Mouse (Mus musculus) MEL (cell line): ENCODE measurements at regions not wholly inside any gene's neighbourhood (a gene's known extent, or its start where the extent isn't known, plus 50 kb on each side); places are given as distances from the start of the nearest gene placed in this dataset.

Source experiments
- DNase-seq: peaks from one replicate; pipeline ENCODE4 v3.0.0; 2011; ENCODE audit warnings: low read depth, low spot score
- H3K27ac ChIP-seq: 2 replicates; pipeline ENCODE4 v1.5.1; 2012; ENCODE audit warnings: low read depth, mild to moderate bottlenecking, control low read depth, low read length, moderate library complexity; ENCODE audit not compliant: control insufficient read depth
- H3K27me3 ChIP-seq, 2 experiments: fragments of 150-350 bp in 1 of 2; sonication (generic) in 1 of 2; 2 replicates each; pipeline ENCODE4 v1.6.1; 2012; ENCODE audit warnings: low read length in 2 of 2, mild to moderate bottlenecking in 2 of 2, improper control_type of control experiment in 1 of 2, moderate library complexity in 1 of 2; ENCODE audit not compliant: insufficient read depth in 2 of 2, control insufficient read depth in 1 of 2
- H3K36me3 ChIP-seq, 2 experiments: 2 replicates each; pipeline ENCODE4 v1.6.1; 2012 to 2014; ENCODE audit warnings: low read length in 2 of 2, improper control_type of control experiment in 1 of 2, inconsistent platforms in 1 of 2, mild to moderate bottlenecking in 1 of 2; ENCODE audit not compliant: insufficient read depth in 2 of 2, control insufficient read depth in 1 of 2
- H3K4me1 ChIP-seq, 2 experiments: fragments of 150-350 bp in 1 of 2; sonication (generic) in 1 of 2; 2 replicates each; pipeline ENCODE4 v1.6.1; 2012; ENCODE audit warnings: low read length in 2 of 2, improper control_type of control experiment in 1 of 2, mild to moderate bottlenecking in 1 of 2; ENCODE audit not compliant: insufficient read depth in 2 of 2, control insufficient read depth in 1 of 2
- H3K4me3 ChIP-seq, 2 experiments: fragments of 150-350 bp in 1 of 2; sonication (generic) in 1 of 2; 2 replicates each; pipeline ENCODE4 v1.5.1; 2012; ENCODE audit warnings: low read depth in 2 of 2, low read length in 2 of 2, mild to moderate bottlenecking in 2 of 2, moderate library complexity in 2 of 2, control low read depth in 1 of 2, improper control_type of control experiment in 1 of 2; ENCODE audit not compliant: control insufficient read depth in 1 of 2, insufficient read depth in 1 of 2
- H3K79me2 ChIP-seq: 2 replicates; pipeline ENCODE4 v1.6.1; 2012; ENCODE audit warnings: mild to moderate bottlenecking, low read length, moderate library complexity; ENCODE audit not compliant: control insufficient read depth, poor library complexity, insufficient read depth
- H3K9ac ChIP-seq: 2 replicates; pipeline ENCODE4 v1.6.1; 2012; ENCODE audit warnings: low read depth, mild to moderate bottlenecking, control low read depth, low read length, moderate library complexity; ENCODE audit not compliant: control insufficient read depth, poor library complexity, severe bottlenecking
- H3K9me3 ChIP-seq: fragments of 150-350 bp; sonication (generic); replicated peaks from 2 replicates; pipeline ENCODE4 v1.6.1; 2012; ENCODE audit warnings: mild to moderate bottlenecking, low read length, improper control_type of control experiment, moderate library complexity; ENCODE audit not compliant: insufficient read depth
- BHLHE40 ChIP-seq: IDR thresholded peaks from 2 replicates; pipeline ENCODE4 v1.6.1; 2012; ENCODE audit warnings: low read depth, mild to moderate bottlenecking, inconsistent platforms, low read length, improper control_type of control experiment, borderline replicate concordance
- CHD1 ChIP-seq: IDR thresholded peaks from 2 replicates; pipeline ENCODE4 v1.6.1; 2012; ENCODE audit warnings: low read depth, mild to moderate bottlenecking, inconsistent platforms, low read length, improper control_type of control experiment
- CHD2 ChIP-seq: IDR thresholded peaks from 2 replicates; pipeline ENCODE4 v1.6.1; 2011; ENCODE audit warnings: low read length, improper control_type of control experiment
- ETS1 ChIP-seq: IDR thresholded peaks from 2 replicates; pipeline ENCODE4 v1.6.1; 2012; ENCODE audit warnings: low read depth, mild to moderate bottlenecking, inconsistent platforms, low read length, improper control_type of control experiment, moderate library complexity
- GATA1 ChIP-seq: IDR thresholded peaks from 2 replicates; pipeline ENCODE4 v1.6.1; 2011; ENCODE audit warnings: low read depth, low read length, improper control_type of control experiment
- HCFC1 ChIP-seq: IDR thresholded peaks from 2 replicates; pipeline ENCODE4 v1.6.1; 2012; ENCODE audit warnings: low read depth, mild to moderate bottlenecking, inconsistent platforms, low read length, improper control_type of control experiment, moderate library complexity
- KAT2A ChIP-seq: conservative IDR thresholded peaks from 2 replicates; pipeline ENCODE4 v1.6.1; 2012; ENCODE audit warnings: low read depth, low read length, improper control_type of control experiment, inconsistent platforms
- MAX ChIP-seq: IDR thresholded peaks from 2 replicates; pipeline ENCODE4 v1.6.1; 2011; ENCODE audit warnings: low read length, improper control_type of control experiment
- MAZ ChIP-seq: IDR thresholded peaks from 2 replicates; pipeline ENCODE4 v1.6.1; 2012; ENCODE audit warnings: low read depth, mild to moderate bottlenecking, inconsistent platforms, low read length, improper control_type of control experiment
- NELFE ChIP-seq: IDR thresholded peaks from 2 replicates; pipeline ENCODE4 v1.6.1; 2011; ENCODE audit warnings: low read depth, low read length, improper control_type of control experiment
- NRF1 ChIP-seq: IDR thresholded peaks from 2 replicates; pipeline ENCODE4 v1.6.1; 2014; ENCODE audit warnings: low read depth, mild to moderate bottlenecking, inconsistent platforms, low read length, improper control_type of control experiment, moderate library complexity; ENCODE audit not compliant: poor library complexity, insufficient read depth, severe bottlenecking
- POLR2AphosphoS5 ChIP-seq: IDR thresholded peaks from 2 replicates; pipeline ENCODE4 v1.6.1; 2012; ENCODE audit warnings: low read depth, borderline replicate concordance, mild to moderate bottlenecking, inconsistent platforms, low read length, moderate library complexity, mixed read lengths
- RAD21 ChIP-seq: IDR thresholded peaks from 2 replicates; pipeline ENCODE4 v1.6.1; 2011; ENCODE audit warnings: mild to moderate bottlenecking, low read depth, low read length, improper control_type of control experiment
- SIN3A ChIP-seq: IDR thresholded peaks from 2 replicates; pipeline ENCODE4 v1.6.1; 2012; ENCODE audit warnings: low read length, improper control_type of control experiment, inconsistent platforms
- TAL1 ChIP-seq: IDR thresholded peaks from 2 replicates; pipeline ENCODE4 v1.6.1; 2012; ENCODE audit warnings: mild to moderate bottlenecking, inconsistent platforms, low read length, moderate library complexity, mixed read lengths
- UBTF ChIP-seq: IDR thresholded peaks from 2 replicates; pipeline ENCODE4 v1.6.1; 2012; ENCODE audit warnings: low read depth, mild to moderate bottlenecking, inconsistent platforms, low read length, improper control_type of control experiment, moderate library complexity, borderline replicate concordance; ENCODE audit not compliant: insufficient read depth
- ZNF384 ChIP-seq: IDR thresholded peaks from 2 replicates; pipeline ENCODE4 v1.6.1; 2012; ENCODE audit warnings: low read depth, mild to moderate bottlenecking, inconsistent platforms, low read length, improper control_type of control experiment

DNA sequence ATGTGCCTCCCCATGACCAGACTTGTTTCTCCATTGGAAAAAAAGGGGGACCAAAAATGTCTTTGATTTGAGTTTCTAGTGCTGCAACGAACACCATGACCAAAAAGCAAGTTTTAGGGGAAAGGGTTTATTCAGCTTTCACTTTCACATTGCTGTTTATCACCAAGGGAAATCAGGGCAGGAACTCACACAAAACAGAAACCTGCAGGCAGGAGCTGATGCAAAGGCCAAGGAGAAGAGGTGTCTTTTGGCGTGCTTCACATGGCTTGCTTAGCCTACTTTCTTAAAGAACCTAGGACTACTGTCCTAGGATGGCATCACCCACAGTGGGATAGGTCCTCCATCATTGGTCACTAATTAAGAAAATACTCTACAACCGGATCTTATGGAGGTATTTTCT is 401.4 kb downstream of the Adcyap1 start:
- no peak overlapping the region for H3K27ac ChIP-seq
- DNase-seq = peak; percentile 7
- H3K9ac ChIP-seq = no peak overlapping the region
- no peaks in the 10 kb centered on the region; a peak in 1 of 4 replicates for H3K4me1 ChIP-seq
- H3K27me3 ChIP-seq = no peaks in the 10 kb centered on the region
- TF ChIP-seq BHLHE40 (no peak), ETS1 (peak; percentile 46; the same call in 1 of the 2 replicates)
- peak overlapping the region; percentile 11 to 69; a peak in 3 of 4 replicates for H3K4me3 ChIP-seq
- H3K9me3 ChIP-seq = no peaks in the 10 kb centered on the region
- H3K79me2 ChIP-seq = no peaks in the 10 kb centered on the region
- H3K36me3 ChIP-seq = no peaks in the 10 kb centered on the region; a peak in 1 of 4 replicates

DNA sequence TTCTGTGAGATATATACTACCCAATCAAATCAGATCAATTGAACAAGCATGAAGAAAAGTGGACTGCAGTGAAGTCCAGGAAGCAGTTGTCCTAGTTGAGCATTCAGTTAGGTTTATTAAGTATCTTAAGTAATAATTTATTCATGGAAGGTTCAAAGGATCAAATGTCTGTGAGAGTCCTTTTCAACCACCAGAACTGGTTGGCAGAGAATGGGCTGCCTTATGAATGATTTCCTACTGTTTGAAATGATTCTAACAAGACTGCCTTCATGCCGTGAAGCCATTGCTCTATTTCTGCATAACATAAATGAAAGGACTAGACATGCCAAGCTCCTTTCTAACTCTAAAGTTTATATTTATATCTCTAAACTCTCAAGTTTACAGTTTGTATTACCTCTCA is 410.4 kb downstream of the Adcyap1 start:
- no peaks in the 10 kb centered on the region for H3K27me3 ChIP-seq
- no peak for TF ChIP-seq SIN3A
- TF ChIP-seq MAZ = no peak
- no peak for TF ChIP-seq UBTF
- no peak for TF ChIP-seq CHD2
- no peak for TF ChIP-seq GATA1
- no peak for TF ChIP-seq CHD1
- no peak for TF ChIP-seq RAD21
- no peak for TF ChIP-seq HCFC1
- TF ChIP-seq POLR2AphosphoS5 = no peak
- TF ChIP-seq MAX = no peak
- TF ChIP-seq NRF1 = no peak
- no peak for TF ChIP-seq NELFE
- TF ChIP-seq KAT2A = no peak
- no peak for TF ChIP-seq TAL1
- TF ChIP-seq ZNF384 = no peak
- no peaks in the 10 kb centered on the region for H3K9me3 ChIP-seq

More for the DNA sequence above, 410.4 kb downstream of the Adcyap1 start:
- no peak for DNase-seq
- Histone ChIP-seq H3K79me2 (no peaks in the 10 kb centered on the region), H3K4me1 (no peaks in the 10 kb centered on the region), H3K4me3 (no peak overlapping the region), H3K9ac (no peak overlapping the region), H3K27ac (no peak overlapping the region), H3K36me3 (no peaks in the 10 kb centered on the region)
